Mouse (Mus musculus): ENCODE data around the gene Tns3. TPM values are rescaled to one million over a fixed set of nuclear protein-coding genes. Genes with fewer than 3 reads are reported as not detected.

Tns3 gene
- total RNA-seq, 2 experiments from 2014 or later = 33.6 to 40.1 TPM

DNA sequence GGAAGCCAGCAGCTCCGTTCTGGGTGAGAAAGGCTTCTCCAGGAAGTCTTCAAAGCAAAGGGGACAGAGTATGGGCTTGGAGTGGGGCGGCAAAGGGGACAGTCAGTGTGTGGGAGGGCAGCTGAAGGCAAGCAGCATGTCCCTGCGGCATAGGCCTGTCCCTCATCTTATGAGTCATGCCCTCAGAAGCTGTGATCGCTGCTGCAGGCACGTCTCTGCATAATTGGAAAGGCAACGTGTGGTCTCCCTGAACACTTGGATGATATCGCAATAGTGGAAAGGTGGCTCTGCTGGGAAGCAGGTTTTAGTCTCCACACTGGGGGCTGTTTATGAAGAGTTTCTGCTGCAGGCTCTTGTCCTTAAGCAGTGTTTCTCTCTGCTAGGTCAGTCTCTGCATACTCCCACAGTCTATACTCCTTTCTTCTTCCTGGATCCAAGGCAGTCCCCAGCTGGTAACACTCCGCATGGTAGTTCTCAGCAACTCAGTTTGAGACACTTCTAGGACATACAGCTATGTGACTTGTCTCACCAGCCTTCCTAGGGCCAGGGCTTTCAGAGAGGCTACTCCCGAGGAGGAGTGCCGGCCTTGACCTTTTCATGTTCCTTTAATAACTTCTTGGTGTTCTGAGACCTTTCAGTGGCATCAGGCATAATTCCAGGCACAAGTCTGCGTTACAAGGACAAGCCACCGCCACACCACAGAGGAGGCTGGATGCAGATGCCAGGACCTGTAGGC is 14.1 kb upstream of the Tns3 start:
- no peak for TF ChIP-seq CTCF (IDR thresholded peaks at IDR 0.05)
- Histone ChIP-seq H3K4me3 (no peak overlapping the region), H3K27ac (no peak overlapping the region)
- intact Hi-C loops (cut with DNase I) = no loop called here
- DNase-seq (ENCODE audit: extremely low spot score in 1 of 2, low spot score in 2 of 2) = no peak

DNA sequence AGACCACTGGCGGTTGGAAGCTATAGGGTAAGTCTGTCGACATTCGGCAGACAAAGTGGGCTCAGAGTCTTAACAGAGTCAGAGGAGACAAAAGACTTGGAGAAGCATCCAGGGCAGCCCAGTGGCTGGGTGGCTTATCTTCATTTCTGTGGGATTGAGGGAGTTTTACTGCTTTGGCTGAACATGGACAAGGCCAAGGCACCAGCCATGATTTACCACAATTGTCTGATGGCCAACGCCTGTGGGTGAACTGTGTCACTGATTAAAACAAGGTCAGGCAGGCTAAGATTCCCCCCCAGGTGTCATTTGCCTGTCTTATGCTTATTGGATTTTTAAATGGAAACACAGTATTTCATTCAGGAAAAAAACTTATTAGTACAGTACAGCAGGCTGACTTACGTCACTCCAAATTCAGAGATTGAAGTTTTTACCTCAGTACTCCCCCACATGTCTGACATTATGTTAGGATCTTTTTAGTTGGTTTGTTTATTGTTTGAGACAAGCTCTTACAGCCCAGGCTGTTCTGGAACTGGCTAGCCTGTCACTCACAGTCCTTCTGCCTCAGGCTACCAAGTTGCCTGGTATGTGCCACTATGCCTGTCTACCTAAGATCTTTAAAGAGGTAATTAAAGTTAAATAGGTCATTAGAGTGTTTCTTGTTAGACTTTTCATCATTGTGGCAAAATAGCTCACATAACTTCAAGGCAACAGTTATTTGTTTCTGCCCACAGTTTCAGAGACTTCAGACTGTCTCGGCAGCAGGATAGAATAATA is 11.6 kb upstream of the Tns3 start:
- intact Hi-C loops (cut with DNase I) = no loop called here
- TF ChIP-seq CTCF (IDR thresholded peaks at IDR 0.05) = no peak
- Histone ChIP-seq H3K27ac (no peak overlapping the region), H3K4me3 (no peak overlapping the region)
- no peak for DNase-seq (ENCODE audit: extremely low spot score in 1 of 2, low spot score in 2 of 2)

DNA sequence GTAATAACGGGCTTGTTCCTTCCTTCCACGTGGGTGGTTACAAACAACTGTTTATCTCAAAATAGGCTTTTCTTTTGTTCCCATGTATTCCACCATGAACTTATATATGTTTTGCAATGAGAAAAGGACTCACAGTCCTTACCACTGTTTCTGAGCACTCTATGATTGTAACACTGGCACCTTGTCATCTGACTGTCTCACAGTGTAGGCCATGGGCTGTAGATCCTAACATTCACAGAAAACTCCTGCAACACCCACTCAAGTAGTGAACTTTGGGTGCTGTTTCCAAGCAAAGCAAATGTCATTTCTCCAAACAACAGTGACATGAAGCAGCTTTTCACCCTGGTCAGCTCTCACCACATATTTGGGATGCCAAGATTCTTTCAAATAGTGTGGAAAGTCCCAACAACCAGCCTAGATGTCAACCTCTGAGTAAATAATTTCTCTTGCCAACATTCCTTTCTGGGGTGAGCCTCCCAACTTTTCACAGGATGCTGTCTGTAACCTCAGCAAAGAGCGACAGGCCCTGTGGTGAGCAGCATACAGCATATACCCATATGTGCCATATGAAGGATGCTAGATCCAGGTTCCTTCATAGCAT is 10.3 kb upstream of the Tns3 start:
- H3K4me3 ChIP-seq = no peak overlapping the region
- no peak for TF ChIP-seq CTCF (IDR thresholded peaks at IDR 0.05)
- H3K27ac ChIP-seq = no peak overlapping the region
- intact Hi-C loops (cut with DNase I) = no loop called here
- DNase-seq (ENCODE audit: extremely low spot score in 1 of 2, low spot score in 2 of 2) = no peak

DNA sequence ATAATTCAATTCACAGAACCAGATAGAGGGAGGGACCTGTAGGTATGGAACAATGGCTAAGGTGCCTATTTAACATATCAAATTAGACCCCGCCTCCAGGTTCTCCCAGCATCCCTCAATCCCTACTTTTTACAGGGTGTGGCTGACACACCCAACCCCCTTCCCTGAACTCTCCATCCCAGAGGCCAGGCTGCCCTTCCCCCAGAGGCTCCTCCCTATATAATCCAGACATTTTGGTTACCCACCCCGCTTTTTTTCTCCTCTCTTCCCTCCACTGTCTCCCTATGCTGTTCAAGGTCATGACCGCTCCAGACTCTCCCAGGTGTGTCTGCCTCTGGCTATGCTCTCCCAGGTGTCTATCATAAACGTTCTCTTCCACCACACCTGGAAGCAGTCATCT is 7.4 kb upstream of the Tns3 start:
- H3K27ac ChIP-seq = no peak overlapping the region
- H3K4me3 ChIP-seq = no peak overlapping the region
- TF ChIP-seq CTCF (IDR thresholded peaks at IDR 0.05) = no peak
- DNase-seq (ENCODE audit: extremely low spot score in 1 of 2, low spot score in 2 of 2) = no peak
- intact Hi-C loops (cut with DNase I) = no loop called here

DNA sequence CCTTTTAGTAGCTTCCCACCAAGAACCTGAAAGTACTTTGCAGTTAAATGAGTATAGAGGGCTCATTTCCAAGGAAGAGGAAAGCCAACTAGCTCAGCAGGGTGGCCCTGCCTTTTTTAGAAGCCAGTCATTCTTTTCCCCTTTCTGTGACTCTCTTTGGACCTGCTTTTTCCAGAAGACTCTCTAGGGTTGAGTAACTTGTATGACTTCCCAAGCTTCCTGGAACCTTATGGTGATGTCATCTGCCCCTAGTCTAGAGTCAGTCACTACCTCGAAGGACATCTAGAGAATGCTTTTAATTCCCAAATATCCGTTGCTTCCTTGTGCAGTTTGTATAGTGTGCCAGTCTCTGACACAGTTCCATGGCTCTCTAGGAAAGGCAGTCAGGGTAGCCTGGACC is 4.8 kb upstream of the Tns3 start:
- no peak overlapping the region for H3K4me3 ChIP-seq
- no peak overlapping the region for H3K27ac ChIP-seq
- TF ChIP-seq CTCF (IDR thresholded peaks at IDR 0.05) = no peak
- intact Hi-C loops (cut with DNase I) = loop anchor here (5.0 kb wide), 2 partner anchors 132 to 288 kb away; no protein-coding TSS in a partner anchor
- no peak for DNase-seq (ENCODE audit: extremely low spot score in 1 of 2, low spot score in 2 of 2)

DNA sequence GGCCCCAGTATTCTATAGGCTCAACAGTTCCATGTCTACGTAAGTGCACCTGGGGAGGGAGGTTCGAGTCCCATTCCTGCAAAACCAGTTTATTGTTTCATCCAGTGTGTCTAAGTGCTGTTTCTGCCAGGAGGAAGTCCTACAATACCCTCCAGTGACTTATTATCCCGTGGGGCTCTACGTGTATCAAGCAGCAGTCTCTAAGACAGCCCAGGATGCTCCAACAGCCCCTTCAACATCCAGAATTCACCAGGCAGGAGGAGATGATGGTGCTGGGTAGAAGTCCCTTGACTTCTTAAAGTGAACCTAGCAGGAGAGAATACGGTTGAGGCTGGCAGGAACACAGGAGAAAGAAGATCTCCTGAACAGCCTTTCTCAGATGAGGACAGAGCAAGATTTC is 462 bp upstream of the Tns3 start:
- H3K27ac ChIP-seq = no peak overlapping the region
- no peak for TF ChIP-seq CTCF (IDR thresholded peaks at IDR 0.05)
- peak overlapping the region; percentile 67 for H3K4me3 ChIP-seq
- no peak for DNase-seq (ENCODE audit: extremely low spot score in 1 of 2, low spot score in 2 of 2)
- intact Hi-C loops (cut with DNase I) = loop anchor here (5.0 kb wide), 3 partner anchors 127 to 293 kb away; no protein-coding TSS in a partner anchor

DNA sequence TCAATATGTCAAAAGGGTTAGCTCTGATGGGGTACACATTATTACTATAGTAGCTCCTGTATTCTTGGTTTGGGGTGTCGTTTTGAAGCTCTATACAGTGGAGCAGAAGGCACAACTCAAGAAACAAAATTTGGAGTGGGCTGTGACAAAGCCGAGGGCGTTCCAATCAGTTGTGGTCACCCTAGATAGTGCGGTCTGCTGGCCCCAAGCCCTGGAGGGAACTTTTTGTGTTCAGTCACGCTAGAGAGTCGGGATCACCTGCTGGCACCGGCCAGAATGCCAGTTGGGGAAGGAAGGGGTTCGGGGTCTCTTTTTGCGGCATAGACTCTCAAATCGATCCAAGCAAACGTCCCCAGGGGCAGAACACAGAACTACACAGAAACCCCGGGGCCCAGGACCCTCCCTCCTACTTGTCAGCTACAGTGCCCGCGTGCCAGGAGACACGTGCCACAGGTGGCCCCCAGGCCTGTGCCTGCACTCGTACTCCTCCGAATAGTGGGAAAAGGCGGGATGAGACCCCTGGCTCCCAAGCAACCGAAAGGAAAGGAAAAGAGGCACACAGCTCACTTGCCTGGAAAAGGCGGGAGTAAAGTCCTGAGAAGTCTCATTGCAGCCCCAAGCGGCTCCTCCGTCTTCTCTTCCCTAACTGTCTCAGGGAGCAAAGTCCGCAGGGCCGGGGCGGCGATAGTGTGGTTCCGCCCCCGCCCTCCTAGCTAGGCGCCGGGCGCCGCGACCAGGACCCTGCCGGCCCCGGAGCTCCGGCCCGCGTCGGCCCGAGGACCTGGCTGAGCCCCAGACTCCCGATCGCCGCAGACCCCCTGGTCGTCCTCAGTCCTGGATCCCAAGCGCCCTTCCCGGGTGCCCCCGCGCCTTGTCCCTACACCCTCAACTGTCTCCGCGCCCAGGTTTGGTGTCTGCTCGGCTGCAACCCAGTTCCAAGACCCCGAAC is 617 bp downstream of the Tns3 start:
- TF ChIP-seq CTCF (IDR thresholded peaks at IDR 0.05) = no peak
- peak overlapping the region; percentile 67 for H3K4me3 ChIP-seq
- peak overlapping the region; percentile 73 for H3K27ac ChIP-seq
- DNase-seq (ENCODE audit: extremely low spot score in 1 of 2, low spot score in 2 of 2) = peak in 1 of 2 experiments; percentile 29
- intact Hi-C loops (cut with DNase I) = loop anchor here (5.0 kb wide), 1 partner anchor 199 kb away; no protein-coding TSS in a partner anchor

DNA sequence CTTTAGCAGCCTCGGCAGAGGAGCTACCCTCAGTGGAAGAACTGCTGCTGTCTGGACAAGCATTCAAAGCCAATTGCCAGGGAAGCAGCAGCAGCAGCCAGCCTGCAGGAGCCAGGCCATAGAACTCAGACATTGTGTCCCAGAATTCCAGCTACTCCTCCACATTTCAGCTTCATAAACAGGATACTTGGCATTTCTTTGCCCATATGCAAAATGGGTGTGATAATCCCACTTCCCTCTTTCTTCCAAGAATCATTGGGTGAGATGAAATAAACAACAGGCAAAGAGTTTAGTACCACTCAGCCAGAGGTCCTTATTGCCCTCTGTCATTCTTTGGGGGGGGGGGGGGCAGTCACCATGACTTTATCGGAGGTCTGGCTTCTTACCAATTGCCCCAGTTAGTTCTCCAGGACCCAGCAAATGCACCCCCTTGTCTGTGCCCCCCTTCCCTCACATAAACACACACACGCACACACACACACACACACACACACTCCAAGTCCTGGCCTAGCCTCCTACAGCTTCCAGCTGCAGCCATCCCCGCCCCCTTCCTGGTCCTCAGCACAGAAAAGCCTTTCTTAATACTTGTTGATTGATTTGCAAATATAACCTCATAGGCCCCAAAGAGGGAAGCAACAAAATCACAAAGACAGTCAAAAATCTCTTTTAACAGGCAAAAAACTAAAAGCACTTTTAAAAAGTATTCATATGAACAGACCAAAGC is 1.5 kb downstream of the Tns3 start:
- DNase-seq (ENCODE audit: extremely low spot score in 1 of 2, low spot score in 2 of 2) = no peak
- intact Hi-C loops (cut with DNase I) = loop anchor here (5.0 kb wide), 1 partner anchor 199 kb away; no protein-coding TSS in a partner anchor
- no peak for TF ChIP-seq CTCF (IDR thresholded peaks at IDR 0.05)
- Histone ChIP-seq H3K4me3 (peak overlapping the region; percentile 67), H3K27ac (no peak overlapping the region; the same call in 1 of the 2 replicates)

DNA sequence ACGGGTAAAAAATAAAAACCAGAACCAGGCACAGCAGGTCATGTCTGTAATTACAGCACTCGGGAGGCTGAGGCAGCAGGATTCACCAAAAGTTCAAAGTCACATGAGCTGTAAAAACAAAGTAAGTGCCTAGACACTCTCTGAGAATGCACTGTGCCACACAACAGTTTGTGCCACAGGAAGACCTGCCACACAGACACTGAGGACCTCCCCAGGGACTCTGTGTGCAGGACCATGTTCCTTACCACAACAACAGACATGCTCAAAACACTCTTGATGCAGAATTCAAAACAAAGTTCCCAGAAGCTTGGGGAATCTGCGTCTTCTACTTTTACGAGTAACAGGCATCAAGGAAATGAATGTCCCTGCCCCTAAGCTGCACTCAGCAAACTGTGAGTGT is 3.4 kb downstream of the Tns3 start:
- DNase-seq (ENCODE audit: extremely low spot score in 1 of 2, low spot score in 2 of 2) = no peak
- intact Hi-C loops (cut with DNase I) = loop anchor here (5.0 kb wide), 1 partner anchor 201 kb away; no protein-coding TSS in a partner anchor
- Histone ChIP-seq H3K27ac (no peak overlapping the region), H3K4me3 (no peak overlapping the region)
- TF ChIP-seq CTCF (IDR thresholded peaks at IDR 0.05) = no peak

DNA sequence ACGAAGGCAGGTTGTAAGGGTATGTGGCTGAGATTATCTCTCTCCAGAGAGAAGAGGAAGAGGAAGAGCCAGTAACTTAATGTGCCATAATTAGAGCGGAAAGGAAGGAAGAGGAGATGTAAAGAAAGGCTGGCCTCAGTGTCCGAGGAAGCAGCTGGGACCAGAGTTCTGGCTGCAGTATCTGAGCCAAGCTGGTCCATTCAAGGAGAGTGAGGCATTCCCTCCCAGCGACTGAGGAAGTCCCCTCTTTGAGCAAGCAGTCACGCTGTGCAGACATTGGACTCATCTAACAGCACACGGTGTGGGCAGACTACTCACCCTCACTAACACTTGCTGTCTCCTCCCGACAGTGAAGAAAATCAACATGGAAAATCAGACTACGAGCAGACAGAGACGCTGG is 4.5 kb downstream of the Tns3 start:
- Histone ChIP-seq H3K27ac (no peak overlapping the region), H3K4me3 (no peak overlapping the region)
- no peak for DNase-seq (ENCODE audit: extremely low spot score in 1 of 2, low spot score in 2 of 2)
- intact Hi-C loops (cut with DNase I) = loop anchor here (5.0 kb wide), 1 partner anchor 202 kb away; no protein-coding TSS in a partner anchor
- no peak for TF ChIP-seq CTCF (IDR thresholded peaks at IDR 0.05)

All from left cerebral cortex, adult 2 months (tissue).